Mouse (Mus musculus): Measurements from ENCODE around the gene Glo1. TPM values are rescaled to one million over a fixed set of nuclear protein-coding genes. Genes with fewer than 3 reads are reported as not detected.

The Glo1 gene
- total RNA-seq, 4 experiments from 2014 or later, result 174 to 196 (median 184) TPM

GRCm38 (mm10) chr17:30581201-30581600 lies 45.5 kb downstream of the Glo1 start:
- no peak for DNase-seq (ENCODE audit: low spot score in 2 of 2)

- DNase-seq (ENCODE audit: low spot score in 2 of 2), result no peak
Observed at GRCm38 (mm10) chr17:30580781-30581180, 45.9 kb downstream of the Glo1 start.

GRCm38 (mm10) chr17:30576946-30577345 lies 49.7 kb downstream of the Glo1 start:
- DNase-seq (ENCODE audit: low spot score in 2 of 2), result no peak

- DNase-seq (ENCODE audit: low spot score in 2 of 2), result peak; percentile 87 to 89
Observed at GRCm38 (mm10) chr17:30575941-30576773, 50.5 kb downstream of the Glo1 start, which contains the start of gene Btbd9. TSS of gene Btbd9 (minus strand) at chr17:30576488.

- no peak for DNase-seq (ENCODE audit: low spot score in 2 of 2)
Observed at GRCm38 (mm10) chr17:30575121-30575904, 51.4 kb downstream of the Glo1 start.

GRCm38 (mm10) chr17:30574783-30575075 lies 51.9 kb downstream of the Glo1 start:
- no peak for DNase-seq (ENCODE audit: low spot score in 2 of 2)

- no peak for DNase-seq (ENCODE audit: low spot score in 2 of 2)
Observed at GRCm38 (mm10) chr17:30573990-30574782, 52.5 kb downstream of the Glo1 start.

GRCm38 (mm10) chr17:30570971-30571370 lies 55.7 kb downstream of the Glo1 start:
- no peak for DNase-seq (ENCODE audit: low spot score in 2 of 2)

GRCm38 (mm10) chr17:30570173-30570572 lies 56.5 kb downstream of the Glo1 start:
- DNase-seq (ENCODE audit: low spot score in 2 of 2), result no peak

- no peak for DNase-seq (ENCODE audit: low spot score in 2 of 2)
Observed at GRCm38 (mm10) chr17:30568473-30568872, 58.2 kb downstream of the Glo1 start.

- DNase-seq (ENCODE audit: low spot score in 2 of 2), result no peak
Observed at GRCm38 (mm10) chr17:30564971-30565370, 61.7 kb downstream of the Glo1 start.

- DNase-seq (ENCODE audit: low spot score in 2 of 2), result no peak
Observed at GRCm38 (mm10) chr17:30564407-30564806, 62.3 kb downstream of the Glo1 start.

GRCm38 (mm10) chr17:30563484-30564075 lies 63.1 kb downstream of the Glo1 start:
- no peak for DNase-seq (ENCODE audit: low spot score in 2 of 2)

- no peak for DNase-seq (ENCODE audit: low spot score in 2 of 2)
Observed at GRCm38 (mm10) chr17:30562770-30563169, 63.9 kb downstream of the Glo1 start.

- DNase-seq (ENCODE audit: low spot score in 2 of 2), result peak; percentile 22 to 47
Observed at GRCm38 (mm10) chr17:30559536-30559935, 67.1 kb downstream of the Glo1 start.

GRCm38 (mm10) chr17:30558623-30559022 lies 68.0 kb downstream of the Glo1 start:
- no peak for DNase-seq (ENCODE audit: low spot score in 2 of 2)

- no peak for DNase-seq (ENCODE audit: low spot score in 2 of 2)
Observed at GRCm38 (mm10) chr17:30556512-30556911, 70.2 kb downstream of the Glo1 start.

GRCm38 (mm10) chr17:30553027-30553937 lies 73.4 kb downstream of the Glo1 start:
- DNase-seq (ENCODE audit: low spot score in 2 of 2), result no peak

GRCm38 (mm10) chr17:30550774-30551107 lies 75.9 kb downstream of the Glo1 start:
- DNase-seq (ENCODE audit: low spot score in 2 of 2), result no peak
